Mouse (Mus musculus) spleen, adult 2 months (tissue): ENCODE results near the gene Gm20716.

ENCODE experiments used
- CTCF ChIP-seq: fragments of 200-500 bp; IDR thresholded peaks from 2 replicates; pipeline ENCODE4 v1.5.1; 2011; ENCODE audit warnings: mild to moderate bottlenecking, inconsistent platforms; ENCODE audit not compliant: insufficient read depth, insufficient read length, insufficient replicate concordance; ENCODE audit errors: extremely low read depth
- POLR2A ChIP-seq: fragments of 200-500 bp; IDR thresholded peaks from 2 replicates; pipeline ENCODE4 v1.6.1; 2011; ENCODE audit warnings: low read depth, low read length, inconsistent platforms

DNA sequence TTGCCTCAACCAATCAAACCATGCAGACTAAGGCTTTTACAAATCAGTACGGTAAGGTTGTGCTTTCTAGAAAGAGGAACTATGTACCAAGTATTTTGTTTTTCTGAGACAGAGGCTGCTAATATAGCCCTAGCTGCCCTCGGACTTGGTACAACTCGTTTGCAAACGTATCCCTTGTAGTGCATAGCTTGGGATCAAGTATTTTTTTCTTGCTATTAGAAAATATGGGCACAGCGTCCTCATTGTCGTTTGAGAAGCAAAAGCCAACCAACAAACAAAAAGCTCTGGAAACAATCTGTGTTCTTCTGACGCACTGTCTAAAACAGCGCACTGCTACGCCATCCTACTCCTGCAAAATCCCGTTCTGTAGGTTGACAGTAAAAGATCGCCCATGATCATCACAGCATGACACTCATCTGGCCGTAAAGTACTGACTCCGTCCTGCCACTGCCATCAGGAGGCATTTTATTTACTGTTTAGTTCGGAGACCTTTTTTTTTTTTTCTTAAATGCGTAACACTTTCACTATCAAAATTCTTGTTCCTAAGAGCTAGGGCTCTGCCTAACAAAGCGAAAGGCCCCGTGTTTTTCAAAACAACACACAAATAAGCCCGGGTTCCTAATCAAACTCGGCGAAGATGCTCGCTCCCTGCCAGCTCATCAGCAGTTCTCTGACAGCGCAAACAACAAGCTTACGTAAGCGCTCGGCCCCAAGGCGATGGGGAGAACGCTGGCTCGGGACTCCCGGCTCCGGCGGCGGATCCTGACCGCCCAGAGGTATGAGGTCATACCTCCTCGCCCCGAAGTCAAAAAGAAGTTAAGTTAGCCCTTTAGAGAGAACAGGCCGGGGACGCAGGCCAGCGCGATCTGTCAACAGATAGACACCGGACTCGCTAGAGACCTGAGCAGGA is 793 bp downstream of the Gm20716 start:
- TF ChIP-seq CTCF (no peak), POLR2A (no peak)
